Mouse (Mus musculus): Measurements from ENCODE around the gene Ppox. TPM values are rescaled to one million over a fixed set of nuclear protein-coding genes. Genes with fewer than 3 reads are reported as not detected.
A peak's percentile ranks its signal among the peaks of the same experiment; 100 is the strongest.

Gene Ppox
- polyA plus RNA-seq, 1 experiment from 2014 or later: 48.6 TPM

GRCm38 (mm10) chr1:171256095-171256818, 24.7 kb downstream of the Ppox start:
- peaks cover 8% of the 10 kb centered on the region for H3K4me1 ChIP-seq (replicated peaks; ENCODE audit: control insufficient read depth, insufficient read depth, low read length)
- H3K27ac ChIP-seq (ENCODE audit: low read depth): no peak overlapping the region
- H3K4me3 ChIP-seq (ENCODE audit: low read depth, low read length): no peak overlapping the region
- H3K36me3 ChIP-seq (ENCODE audit: control insufficient read depth, insufficient read depth, low read length): peaks cover 6% of the 10 kb centered on the region; the same call in 1 of the 2 replicates
- no peaks in the 10 kb centered on the region for H3K9me3 ChIP-seq (ENCODE audit: control insufficient read depth, low read length)
- DNase-seq (ENCODE audit: low spot score): no peak
- ATAC-seq (replicated peaks; ENCODE audit: low FRiP score, low TSS enrichment, low read depth): no peak
- no peaks in the 10 kb centered on the region for H3K27me3 ChIP-seq (replicated peaks; ENCODE audit: control insufficient read depth, insufficient read depth, low read length)
- H3K9ac ChIP-seq (ENCODE audit: low read length): no peak overlapping the region
- whole genome bisulfite sequencing: 89% methylated on average over 24 of the region's 24 CpGs
- H3K4me2 ChIP-seq (ENCODE audit: low read length): no peak overlapping the region

GRCm38 (mm10) chr1:171252415-171252814, 28.6 kb downstream of the Ppox start:
- Histone ChIP-seq H3K36me3 (ENCODE audit: control insufficient read depth, insufficient read depth, low read length) (peaks cover 6% of the 10 kb centered on the region; the same call in 1 of the 2 replicates), H3K4me2 (ENCODE audit: low read length) (peak overlapping the region; percentile 60), H3K9me3 (ENCODE audit: control insufficient read depth, low read length) (no peaks in the 10 kb centered on the region), H3K4me1 (replicated peaks; ENCODE audit: control insufficient read depth, insufficient read depth, low read length) (peaks cover 36% of the 10 kb centered on the region), H3K27me3 (replicated peaks; ENCODE audit: control insufficient read depth, insufficient read depth, low read length) (no peaks in the 10 kb centered on the region), H3K4me3 (ENCODE audit: low read depth, low read length) (peak overlapping the region; percentile 28; the same call in 1 of the 2 replicates), H3K9ac (ENCODE audit: low read length) (no peak overlapping the region), H3K27ac (ENCODE audit: low read depth) (peak overlapping the region; percentile 49; the same call in 1 of the 2 replicates)
- DNase-seq (ENCODE audit: low spot score) (no peak), ATAC-seq (replicated peaks; ENCODE audit: low FRiP score, low TSS enrichment, low read depth) (no peak)
- WGBS: 57% methylated on average over 17 of the region's 17 CpGs

- Histone ChIP-seq H3K4me1 (replicated peaks; ENCODE audit: control insufficient read depth, insufficient read depth, low read length) (peaks cover 36% of the 10 kb centered on the region), H3K9ac (ENCODE audit: low read length) (no peak overlapping the region), H3K36me3 (ENCODE audit: control insufficient read depth, insufficient read depth, low read length) (peaks cover 6% of the 10 kb centered on the region; the same call in 1 of the 2 replicates)
Observed at GRCm38 (mm10) chr1:171251594-171252324, 29.2 kb downstream of the Ppox start.

GRCm38 (mm10) chr1:171250680-171251593, 30.0 kb downstream of the Ppox start, which contains the start of gene Ndufs2:
Gene Ndufs2, minus strand, starts transcription at chr1:171251388.
- Histone ChIP-seq H3K36me3 (ENCODE audit: control insufficient read depth, insufficient read depth, low read length) (peaks cover 1% of the 10 kb centered on the region; the same call in 1 of the 2 replicates), H3K27ac (ENCODE audit: low read depth) (peak within 1 kb of the TSS; percentile 62), H3K4me1 (replicated peaks; ENCODE audit: control insufficient read depth, insufficient read depth, low read length) (peaks cover 41% of the 10 kb centered on the region), H3K9ac (ENCODE audit: low read length) (peak within 1 kb of the TSS; percentile 25), H3K4me3 (ENCODE audit: low read depth, low read length) (peak within 1 kb of the TSS; percentile 28), H3K4me2 (ENCODE audit: low read length) (peak within 1 kb of the TSS; percentile 60), H3K27me3 (replicated peaks; ENCODE audit: control insufficient read depth, insufficient read depth, low read length) (no peaks in the 10 kb centered on the region), H3K9me3 (ENCODE audit: control insufficient read depth, low read length) (no peaks in the 10 kb centered on the region)
- DNase-seq (ENCODE audit: low spot score) (no peak), ATAC-seq (replicated peaks; ENCODE audit: low FRiP score, low TSS enrichment, low read depth) (no peak)
- 24% methylated on average over 26 of the region's 26 CpGs for WGBS

More at GRCm38 (mm10) chr1:171251594-171252324, 29.2 kb downstream of the Ppox start:
- Histone ChIP-seq H3K4me2 (ENCODE audit: low read length) (peak overlapping the region; percentile 60), H3K9me3 (ENCODE audit: control insufficient read depth, low read length) (no peaks in the 10 kb centered on the region), H3K27me3 (replicated peaks; ENCODE audit: control insufficient read depth, insufficient read depth, low read length) (no peaks in the 10 kb centered on the region), H3K27ac (ENCODE audit: low read depth) (peak overlapping the region; percentile 49; the same call in 1 of the 2 replicates), H3K4me3 (ENCODE audit: low read depth, low read length) (peak overlapping the region; percentile 28)
- ATAC-seq (replicated peaks; ENCODE audit: low FRiP score, low TSS enrichment, low read depth) (no peak), DNase-seq (ENCODE audit: low spot score) (peak; percentile 64)
- WGBS: 14% methylated on average over 13 of the region's 13 CpGs

GRCm38 (mm10) chr1:171249913-171250600, 30.9 kb downstream of the Ppox start, which contains the start of gene Adamts4:
Gene Adamts4, plus strand, starts transcription at chr1:171250421.
- DNase-seq (ENCODE audit: low spot score) (peak; percentile 62), ATAC-seq (replicated peaks; ENCODE audit: low FRiP score, low TSS enrichment, low read depth) (no peak)
- Histone ChIP-seq H3K4me1 (replicated peaks; ENCODE audit: control insufficient read depth, insufficient read depth, low read length) (peaks cover 47% of the 10 kb centered on the region), H3K4me2 (ENCODE audit: low read length) (peak within 1 kb of the TSS; percentile 60), H3K4me3 (ENCODE audit: low read depth, low read length) (peak within 1 kb of the TSS; percentile 28), H3K9me3 (ENCODE audit: control insufficient read depth, low read length) (no peaks in the 10 kb centered on the region), H3K27ac (ENCODE audit: low read depth) (peak within 1 kb of the TSS; percentile 71), H3K36me3 (ENCODE audit: control insufficient read depth, insufficient read depth, low read length) (0 out of 2 replicates have a peak, but pooled peaks cover 7% of the 10 kb centered on the region), H3K27me3 (replicated peaks; ENCODE audit: control insufficient read depth, insufficient read depth, low read length) (no peaks in the 10 kb centered on the region), H3K9ac (ENCODE audit: low read length) (peak within 1 kb of the TSS; percentile 25)
- 29% methylated on average over 4 of the region's 5 CpGs for WGBS

- H3K4me3 ChIP-seq (ENCODE audit: low read depth, low read length): no peak overlapping the region
- peak overlapping the region; percentile 92 for H3K27ac ChIP-seq (ENCODE audit: low read depth)
- H3K36me3 ChIP-seq (ENCODE audit: control insufficient read depth, insufficient read depth, low read length): peaks cover 16% of the 10 kb centered on the region; the same call in 1 of the 2 replicates
- H3K27me3 ChIP-seq (replicated peaks; ENCODE audit: control insufficient read depth, insufficient read depth, low read length): no peaks in the 10 kb centered on the region
- no peak overlapping the region for H3K9ac ChIP-seq (ENCODE audit: low read length)
- no peak for DNase-seq (ENCODE audit: low spot score)
- 42% methylated on average over 2 of the region's 3 CpGs for WGBS
- no peaks in the 10 kb centered on the region for H3K9me3 ChIP-seq (ENCODE audit: control insufficient read depth, low read length)
- no peak for ATAC-seq (replicated peaks; ENCODE audit: low FRiP score, low TSS enrichment, low read depth)
- H3K4me2 ChIP-seq (ENCODE audit: low read length): no peak overlapping the region; the same call in 1 of the 2 replicates
- peaks cover 47% of the 10 kb centered on the region for H3K4me1 ChIP-seq (replicated peaks; ENCODE audit: control insufficient read depth, insufficient read depth, low read length)
Observed at GRCm38 (mm10) chr1:171248386-171249226, 32.4 kb downstream of the Ppox start.

GRCm38 (mm10) chr1:171247916-171248315, 33.1 kb downstream of the Ppox start:
- DNase-seq (ENCODE audit: low spot score) (no peak), ATAC-seq (replicated peaks; ENCODE audit: low FRiP score, low TSS enrichment, low read depth) (no peak)
- Histone ChIP-seq H3K4me1 (replicated peaks; ENCODE audit: control insufficient read depth, insufficient read depth, low read length) (peaks cover 47% of the 10 kb centered on the region), H3K27ac (ENCODE audit: low read depth) (peak overlapping the region; percentile 92), H3K27me3 (replicated peaks; ENCODE audit: control insufficient read depth, insufficient read depth, low read length) (no peaks in the 10 kb centered on the region), H3K4me3 (ENCODE audit: low read depth, low read length) (peak overlapping the region; percentile 89), H3K9ac (ENCODE audit: low read length) (peak overlapping the region; percentile 50; the same call in 1 of the 2 replicates), H3K9me3 (ENCODE audit: control insufficient read depth, low read length) (no peaks in the 10 kb centered on the region), H3K4me2 (ENCODE audit: low read length) (peak overlapping the region; percentile 69), H3K36me3 (ENCODE audit: control insufficient read depth, insufficient read depth, low read length) (peaks cover 23% of the 10 kb centered on the region)
- 43% methylated on average over 4 of the region's 4 CpGs for WGBS

All from intestine, embryonic 14.5 days (tissue).